In the genomic region with DNA sequence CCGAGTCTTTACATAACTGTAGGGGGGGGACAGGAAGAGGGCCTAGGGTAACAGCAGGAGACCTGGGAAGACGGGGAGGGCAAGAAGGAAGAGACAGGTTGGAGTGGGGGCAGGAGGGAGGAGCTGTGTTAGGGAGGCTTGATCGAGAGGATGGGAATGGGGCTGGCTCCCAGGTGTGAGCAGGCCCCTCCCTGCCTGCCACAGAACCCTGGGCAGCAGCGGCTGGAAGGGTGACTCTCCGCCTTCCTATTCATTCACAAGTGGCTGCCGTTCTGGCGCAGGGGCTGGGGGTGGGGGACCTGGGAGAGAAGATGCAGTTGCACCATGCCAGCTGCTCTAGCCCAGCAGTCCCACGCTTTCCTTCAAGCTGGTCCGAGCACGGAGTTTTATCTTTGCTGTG, we compare ENCODE assay signal across 9 mouse cellular contexts. TPM values are rescaled to one million over a fixed set of nuclear protein-coding genes. Genes with fewer than 3 reads are reported as not detected.
DNase-seq lines count a peak whose midpoint lies in the region; ATAC-seq lines count a peak whose summit lies in the region.
"Had no signal": no experiment of that assay in that cellular context is flagged by ENCODE, and none has a peak within 500 bp of the region (broad histone marks: within the 10 kb centered on the region; RNA-seq: fewer than 3 reads in every experiment).

No protein-coding gene starts in this region.

- 0 out of 2 replicates have a peak, but pooled peaks have one; percentile 31 for ATAC-seq in heart, embryonic 12.5 days (ENCODE audit: insufficient number of reproducible peaks, low FRiP score)
- no peak for ATAC-seq in liver, embryonic 11.5 days (replicated peaks; ENCODE audit: low FRiP score)

- H3K4me3 ChIP-seq in heart, embryonic 12.5 days, result peak overlapping the region; percentile 25
- peak overlapping the region; percentile 30 for H3K4me3 ChIP-seq in hindbrain, embryonic 10.5 days
- no peak overlapping the region; the same call in 1 of the 2 replicates for H3K4me3 ChIP-seq in liver, embryonic 11.5 days (ENCODE audit: low read depth, low read length)

- H3K4me1 ChIP-seq in heart, embryonic 12.5 days (replicated peaks), result peaks cover 39% of the 10 kb centered on the region
- peaks cover 37% of the 10 kb centered on the region for H3K4me1 ChIP-seq in hindbrain, embryonic 10.5 days (replicated peaks)
- no peaks in the 10 kb centered on the region; the same call in 1 of the 2 replicates for H3K4me1 ChIP-seq in liver, embryonic 11.5 days (replicated peaks; ENCODE audit: control insufficient read depth, insufficient read depth, low read length)

- no peak overlapping the region for H3K27ac ChIP-seq in heart, embryonic 12.5 days (ENCODE audit: poor library complexity, severe bottlenecking)
- 0 out of 2 replicates have a peak overlapping the region, but pooled peaks have one; percentile 46 for H3K27ac ChIP-seq in hindbrain, embryonic 10.5 days
- no peak overlapping the region for H3K27ac ChIP-seq in liver, embryonic 11.5 days (ENCODE audit: low read depth, low read length)

- DNase-seq in heart, postnatal 4 days, result no peak
- peak; percentile 76 for DNase-seq in brain, adult 2 months (ENCODE audit: low read depth, low spot score)
- no peak for DNase-seq in hindbrain, embryonic 10.5 days (ENCODE audit: low spot score)
- no peak for DNase-seq in liver, embryonic 11.5 days (ENCODE audit: low spot score)
- peak; percentile 44 for DNase-seq in retina, postnatal 1 day
- DNase-seq in left cerebral cortex, adult 9 months (ENCODE audit: low spot score in 2 of 2), result no peak
- no peak for DNase-seq in spleen, postnatal 4 days (ENCODE audit: low spot score in 2 of 2)

- H3K9me3 ChIP-seq in heart, embryonic 12.5 days (replicated peaks), result no peaks in the 10 kb centered on the region
- H3K9me3 ChIP-seq in hindbrain, embryonic 10.5 days, result no peaks in the 10 kb centered on the region
- H3K9me3 ChIP-seq in liver, embryonic 11.5 days (ENCODE audit: control insufficient read depth, low read length), result no peaks in the 10 kb centered on the region

- H3K27me3 ChIP-seq in heart, embryonic 12.5 days (replicated peaks), result peaks cover 38% of the 10 kb centered on the region
- peaks cover 54% of the 10 kb centered on the region for H3K27me3 ChIP-seq in hindbrain, embryonic 10.5 days (ENCODE audit: insufficient read depth, poor library complexity, severe bottlenecking)
- peaks cover 15% of the 10 kb centered on the region for H3K27me3 ChIP-seq in liver, embryonic 11.5 days (replicated peaks; ENCODE audit: control insufficient read depth, insufficient read depth, low read length)

- peak overlapping the region; percentile 63 for H3K4me2 ChIP-seq in heart, embryonic 12.5 days
- peak overlapping the region; percentile 39 for H3K4me2 ChIP-seq in liver, embryonic 11.5 days

- no peak overlapping the region for H3K9ac ChIP-seq in heart, embryonic 12.5 days
- H3K9ac ChIP-seq in liver, embryonic 11.5 days (ENCODE audit: low read depth, low read length), result no peak overlapping the region

- WGBS in heart, embryonic 12.5 days, result 2% methylated on average over 10 of the region's 10 CpGs
- WGBS in hindbrain, embryonic 10.5 days, result 3% methylated on average over 10 of the region's 10 CpGs
- WGBS in liver, embryonic 11.5 days, result 9% methylated on average over 10 of the region's 10 CpGs

- no peaks in the 10 kb centered on the region for H3K36me3 ChIP-seq in heart, embryonic 12.5 days
- no peaks in the 10 kb centered on the region for H3K36me3 ChIP-seq in hindbrain, embryonic 10.5 days
- H3K36me3 ChIP-seq in liver, embryonic 11.5 days (ENCODE audit: control insufficient read depth, insufficient read depth, low read length), result no peaks in the 10 kb centered on the region

RNA-seq across cellular contexts. Expression of a gene that starts 0.5 kb away (rescaled TPM):
- 0.92 and 1.5 TPM in 2 replicates for polyA plus RNA-seq in heart, embryonic 12.5 days (2016; fragmentation: Nextera tagmentation; extraction: Ambion mirVana)
- 10 to 100 TPM; 17.7 to 18.1 TPM for total RNA-seq in heart, postnatal 4 days (2021)
- 0.13 and 0.30 TPM in 2 replicates for polyA plus RNA-seq in hindbrain, embryonic 10.5 days (2016; fragmentation: Nextera tagmentation; extraction: Ambion mirVana)
- polyA plus RNA-seq in liver, embryonic 11.5 days (2014; fragmentation: Nextera tagmentation; extraction: Ambion mirVana), result 0.43 and 1.0 TPM in 2 replicates

RNA-seq across cellular contexts. Expression of a gene that starts 10.9 kb away (rescaled TPM):
- polyA plus RNA-seq in heart, embryonic 12.5 days (2016; fragmentation: Nextera tagmentation; extraction: Ambion mirVana), result 0.66 and 0.90 TPM in 2 replicates
- total RNA-seq in heart, postnatal 4 days (2021), result not detected
- 0.32 and 1.2 TPM in 2 replicates for polyA plus RNA-seq in hindbrain, embryonic 10.5 days (2016; fragmentation: Nextera tagmentation; extraction: Ambion mirVana)
- polyA plus RNA-seq in liver, embryonic 11.5 days (2014; fragmentation: Nextera tagmentation; extraction: Ambion mirVana), result 0.25 TPM in 1 of 2 replicates, not detected in the other

RNA-seq across cellular contexts. Expression of a gene that starts 25.2 kb away (rescaled TPM):
- polyA plus RNA-seq in heart, embryonic 12.5 days (2016; fragmentation: Nextera tagmentation; extraction: Ambion mirVana), result not detected in 2 replicates
- total RNA-seq in heart, postnatal 4 days (2021), result under 1 TPM in 1 of 2 experiments, not detected in 1; 0.11 TPM
- 0.66 and 1.2 TPM in 2 replicates for polyA plus RNA-seq in hindbrain, embryonic 10.5 days (2016; fragmentation: Nextera tagmentation; extraction: Ambion mirVana)
- 0.05 TPM in 1 of 2 replicates, not detected in the other for polyA plus RNA-seq in liver, embryonic 11.5 days (2014; fragmentation: Nextera tagmentation; extraction: Ambion mirVana)

RNA-seq across cellular contexts. Expression of a gene that starts 31.2 kb away (rescaled TPM):
- not detected in 2 replicates for polyA plus RNA-seq in heart, embryonic 12.5 days (2016; fragmentation: Nextera tagmentation; extraction: Ambion mirVana)
- total RNA-seq in heart, postnatal 4 days (2021), result not detected
- polyA plus RNA-seq in hindbrain, embryonic 10.5 days (2016; fragmentation: Nextera tagmentation; extraction: Ambion mirVana), result not detected in 2 replicates
- polyA plus RNA-seq in liver, embryonic 11.5 days (2014; fragmentation: Nextera tagmentation; extraction: Ambion mirVana), result not detected in 2 replicates
- polyA plus RNA-seq: large intestine, adult 2 months had no signal

RNA-seq across cellular contexts. Expression of a gene that starts 40.0 kb away (rescaled TPM):
- polyA plus RNA-seq in heart, embryonic 12.5 days (2016; fragmentation: Nextera tagmentation; extraction: Ambion mirVana), result 8.5 and 9.7 TPM in 2 replicates
- total RNA-seq in heart, postnatal 4 days (2021), result 1 to 10 TPM; 5.8 to 7.2 TPM
- 39.6 and 46.1 TPM in 2 replicates for polyA plus RNA-seq in hindbrain, embryonic 10.5 days (2016; fragmentation: Nextera tagmentation; extraction: Ambion mirVana)
- polyA plus RNA-seq in liver, embryonic 11.5 days (2014; fragmentation: Nextera tagmentation; extraction: Ambion mirVana), result 10.4 and 11.4 TPM in 2 replicates

Comparison
In these comparisons a context has a peak if more than half of its experiments do, and no peak if none do; other contexts are left out.
1. DNase-seq: peak in brain, adult 2 months (single experiment) and retina, postnatal 1 day (single experiment); none in heart, postnatal 4 days (single experiment), hindbrain, embryonic 10.5 days (single experiment), liver, embryonic 11.5 days (single experiment), left cerebral cortex, adult 9 months (0 of 2) and spleen, postnatal 4 days (0 of 2).